Mouse (Mus musculus) heart, embryonic 10.5 days (tissue): ENCODE results near the gene Kcnb1. TPM values are rescaled to one million over a fixed set of nuclear protein-coding genes. Genes with fewer than 3 reads are reported as not detected.
A peak's percentile ranks its signal among the peaks of the same experiment; 100 is the strongest.

Source experiments
- DNase-seq: peaks from one replicate; pipeline ENCODE4 v3.0.0-alpha.2; 2017; ENCODE audit warnings: low spot score
- H3K27ac ChIP-seq: fragments of 300-500 bp; sonication (generic); 2 replicates; pipeline ENCODE4 v1.5.1; 2016; ENCODE audit warnings: mild to moderate bottlenecking
- H3K27me3 ChIP-seq: fragments of 300-500 bp; sonication (generic); 2 replicates; pipeline ENCODE4 v1.6.1; 2016; ENCODE audit warnings: mild to moderate bottlenecking; ENCODE audit not compliant: poor library complexity, insufficient read depth, severe bottlenecking
- H3K36me3 ChIP-seq: fragments of 300-500 bp; sonication (generic); 2 replicates; pipeline ENCODE4 v1.6.1; 2016; ENCODE audit warnings: mild to moderate bottlenecking, moderate library complexity
- H3K4me1 ChIP-seq: fragments of 300-500 bp; sonication (generic); 2 replicates; pipeline ENCODE4 v1.6.1; 2016; ENCODE audit warnings: mild to moderate bottlenecking
- H3K4me3 ChIP-seq: fragments of 300-500 bp; sonication (generic); 2 replicates; pipeline ENCODE4 v1.5.1; 2016; ENCODE audit warnings: mild to moderate bottlenecking, moderate library complexity
- H3K9me3 ChIP-seq: fragments of 300-500 bp; sonication (generic); 2 replicates; pipeline ENCODE4 v1.6.1; 2016; ENCODE audit warnings: mild to moderate bottlenecking, moderate library complexity
- WGBS: fragments of 180-500 bp; shearing (Covaris S2); methylation state at CpG from one replicate; pipeline ENCODE4 v1.1.7; 2016; 5-methylcytosine and 5-hydroxymethylcytosine counted together
- polyA plus RNA-seq: library from polyadenylated mRNA; unstranded; fragments of >200 nt; fragmentation: Nextera tagmentation; extraction: Ambion mirVana; gene quantifications from 2 replicates; pipeline ENCODE4 v1.2.1, GENCODE M21; 2016

The Kcnb1 gene
- polyA plus RNA-seq, 1 experiment from 2014 or later: 0.21 TPM

- 78% methylated on average over 10 of the region's 10 CpGs for WGBS
- Histone ChIP-seq H3K27me3 (peaks cover 12% of the 10 kb centered on the region; the same call in 1 of the 2 replicates), H3K4me3 (no peak overlapping the region), H3K9me3 (peaks cover 3% of the 10 kb centered on the region; the same call in 1 of the 2 replicates), H3K4me1 (no peaks in the 10 kb centered on the region), H3K36me3 (no peaks in the 10 kb centered on the region), H3K27ac (no peak overlapping the region)
- no peak for DNase-seq
Observed at GRCm38 (mm10) chr2:167179301-167179700, 10.7 kb downstream of the Kcnb1 start.

- Histone ChIP-seq H3K9me3 (no peaks in the 10 kb centered on the region), H3K36me3 (no peaks in the 10 kb centered on the region), H3K27me3 (peaks cover 12% of the 10 kb centered on the region; the same call in 1 of the 2 replicates), H3K4me3 (no peak overlapping the region), H3K27ac (no peak overlapping the region), H3K4me1 (no peaks in the 10 kb centered on the region)
- no peak for DNase-seq
- 67% methylated on average over 10 of the region's 10 CpGs for WGBS
Observed at GRCm38 (mm10) chr2:167177231-167177641, 12.7 kb downstream of the Kcnb1 start.

- no peak overlapping the region for H3K4me3 ChIP-seq
- H3K27me3 ChIP-seq: 0 out of 2 replicates have a peak, but pooled peaks cover 12% of the 10 kb centered on the region
- H3K27ac ChIP-seq: no peak overlapping the region
- no peaks in the 10 kb centered on the region for H3K9me3 ChIP-seq
- H3K36me3 ChIP-seq: no peaks in the 10 kb centered on the region
- no peak for DNase-seq
- WGBS: 87% methylated on average over 6 of the region's 6 CpGs
- H3K4me1 ChIP-seq: no peaks in the 10 kb centered on the region
Observed at GRCm38 (mm10) chr2:167175284-167175683, 14.7 kb downstream of the Kcnb1 start.

- Histone ChIP-seq H3K36me3 (no peaks in the 10 kb centered on the region), H3K27ac (no peak overlapping the region), H3K4me3 (no peak overlapping the region), H3K27me3 (0 out of 2 replicates have a peak, but pooled peaks cover 17% of the 10 kb centered on the region), H3K9me3 (no peaks in the 10 kb centered on the region), H3K4me1 (peaks cover 2% of the 10 kb centered on the region)
- DNase-seq: no peak
- 68% methylated on average over 5 of the region's 5 CpGs for WGBS
Observed at GRCm38 (mm10) chr2:167173051-167173875, 16.7 kb downstream of the Kcnb1 start.

GRCm38 (mm10) chr2:167167515-167168212 is 22.3 kb downstream of the Kcnb1 start:
- WGBS: 46% methylated on average over 11 of the region's 11 CpGs
- peak overlapping the region; percentile 24 for H3K27ac ChIP-seq
- no peak overlapping the region for H3K4me3 ChIP-seq

GRCm38 (mm10) chr2:167163600-167163999 is 26.4 kb downstream of the Kcnb1 start:
- no peak overlapping the region for H3K4me3 ChIP-seq
- no peak overlapping the region for H3K27ac ChIP-seq
- peaks cover 35% of the 10 kb centered on the region for H3K4me1 ChIP-seq
- no peak for DNase-seq
- 0 out of 2 replicates have a peak, but pooled peaks cover 3% of the 10 kb centered on the region for H3K27me3 ChIP-seq
- 0 out of 2 replicates have a peak, but pooled peaks cover 5% of the 10 kb centered on the region for H3K36me3 ChIP-seq
- 71% methylated on average over 9 of the region's 9 CpGs for WGBS
- no peaks in the 10 kb centered on the region for H3K9me3 ChIP-seq

More at GRCm38 (mm10) chr2:167167515-167168212, 22.3 kb downstream of the Kcnb1 start:
- H3K9me3 ChIP-seq: no peaks in the 10 kb centered on the region
- no peaks in the 10 kb centered on the region for H3K36me3 ChIP-seq
- H3K27me3 ChIP-seq: 0 out of 2 replicates have a peak, but pooled peaks cover 4% of the 10 kb centered on the region
- no peak for DNase-seq
- peaks cover 32% of the 10 kb centered on the region for H3K4me1 ChIP-seq

- H3K27ac ChIP-seq: no peak overlapping the region
- H3K4me3 ChIP-seq: no peak overlapping the region
- peaks cover 31% of the 10 kb centered on the region for H3K4me1 ChIP-seq
- no peak for DNase-seq
- 88% methylated on average over 10 of the region's 10 CpGs for WGBS
- no peaks in the 10 kb centered on the region for H3K27me3 ChIP-seq
- H3K36me3 ChIP-seq: 0 out of 2 replicates have a peak, but pooled peaks cover 5% of the 10 kb centered on the region
- H3K9me3 ChIP-seq: no peaks in the 10 kb centered on the region
Observed at GRCm38 (mm10) chr2:167163134-167163533, 26.8 kb downstream of the Kcnb1 start.

- H3K36me3 ChIP-seq: 0 out of 2 replicates have a peak, but pooled peaks cover 5% of the 10 kb centered on the region
- H3K27ac ChIP-seq: no peak overlapping the region
- H3K27me3 ChIP-seq: no peaks in the 10 kb centered on the region
- DNase-seq: no peak
- H3K4me1 ChIP-seq: peaks cover 26% of the 10 kb centered on the region
- no peaks in the 10 kb centered on the region for H3K9me3 ChIP-seq
- WGBS: 76% methylated on average over 10 of the region's 10 CpGs
- H3K4me3 ChIP-seq: no peak overlapping the region
Observed at GRCm38 (mm10) chr2:167162516-167163021, 27.4 kb downstream of the Kcnb1 start.

- 78% methylated on average over 4 of the region's 4 CpGs for WGBS
- Histone ChIP-seq H3K4me1 (peaks cover 39% of the 10 kb centered on the region), H3K9me3 (no peaks in the 10 kb centered on the region), H3K27ac (no peak overlapping the region), H3K36me3 (0 out of 2 replicates have a peak, but pooled peaks cover 5% of the 10 kb centered on the region), H3K27me3 (peaks cover 13% of the 10 kb centered on the region), H3K4me3 (no peak overlapping the region)
- no peak for DNase-seq
Observed at GRCm38 (mm10) chr2:167159721-167160120, 30.2 kb downstream of the Kcnb1 start.

GRCm38 (mm10) chr2:167158780-167159179 is 31.2 kb downstream of the Kcnb1 start:
- peaks cover 13% of the 10 kb centered on the region for H3K27me3 ChIP-seq
- no peak overlapping the region for H3K4me3 ChIP-seq
- H3K4me1 ChIP-seq: peaks cover 34% of the 10 kb centered on the region
- DNase-seq: no peak
- no peak overlapping the region for H3K27ac ChIP-seq
- 80% methylated on average over 5 of the region's 5 CpGs for WGBS
- no peaks in the 10 kb centered on the region for H3K9me3 ChIP-seq
- H3K36me3 ChIP-seq: 0 out of 2 replicates have a peak, but pooled peaks cover 5% of the 10 kb centered on the region

- no peak overlapping the region for H3K27ac ChIP-seq
- 39% methylated on average over 9 of the region's 9 CpGs for WGBS
- no peak for DNase-seq
- no peak overlapping the region for H3K4me3 ChIP-seq
- H3K9me3 ChIP-seq: no peaks in the 10 kb centered on the region
- peaks cover 13% of the 10 kb centered on the region for H3K27me3 ChIP-seq
- H3K36me3 ChIP-seq: 0 out of 2 replicates have a peak, but pooled peaks cover 2% of the 10 kb centered on the region
- peaks cover 24% of the 10 kb centered on the region for H3K4me1 ChIP-seq
Observed at GRCm38 (mm10) chr2:167156118-167156715, 33.7 kb downstream of the Kcnb1 start.

- no peak for DNase-seq
Observed at GRCm38 (mm10) chr2:167155541-167155973, 34.4 kb downstream of the Kcnb1 start.

More at GRCm38 (mm10) chr2:167155541-167155973, 34.4 kb downstream of the Kcnb1 start:
- H3K27me3 ChIP-seq: peaks cover 13% of the 10 kb centered on the region
- H3K9me3 ChIP-seq: no peaks in the 10 kb centered on the region
- 0 out of 2 replicates have a peak overlapping the region, but pooled peaks have one; percentile 10 for H3K27ac ChIP-seq
- H3K36me3 ChIP-seq: no peaks in the 10 kb centered on the region
- 50% methylated on average over 4 of the region's 4 CpGs for WGBS
- peaks cover 24% of the 10 kb centered on the region for H3K4me1 ChIP-seq
- no peak overlapping the region for H3K4me3 ChIP-seq
